Mouse (Mus musculus) heart, embryonic 14.5 days (tissue): ENCODE measurements around the gene Clcnka. TPM values are rescaled to one million over a fixed set of nuclear protein-coding genes. Genes with fewer than 3 reads are reported as not detected.

Experiments used
- ATAC-seq: fragments of 200-750 bp; cut with Nextera tagmentation; 2 replicates; pipeline ENCODE4 v1.8.0; 2017; ENCODE audit warnings: low read depth, moderate TSS enrichment; ENCODE audit not compliant: insufficient number of reproducible peaks, insufficient read depth, low FRiP score
- H3K27ac ChIP-seq, 2 experiments: fragments of 200-500 bp in 1 of 2; fragments of 300-500 bp in 1 of 2; sonication (generic) in 1 of 2; replicated peaks in 1 of 2; 2 replicates each; pipeline ENCODE4 v1.5.1; 2012 to 2014; ENCODE audit warnings: low read depth in 2 of 2, low read length in 2 of 2, control low read depth in 1 of 2, mild to moderate bottlenecking in 1 of 2, mixed read lengths in 1 of 2; ENCODE audit not compliant: control insufficient read depth in 1 of 2, insufficient read depth in 1 of 2
- H3K27me3 ChIP-seq: fragments of 300-500 bp; sonication (generic); 2 replicates; pipeline ENCODE4 v1.6.1; 2014; ENCODE audit warnings: mild to moderate bottlenecking, low read length, control low read depth; ENCODE audit not compliant: control insufficient read depth, insufficient read depth
- H3K36me3 ChIP-seq: fragments of 300-500 bp; sonication (generic); 2 replicates; pipeline ENCODE4 v1.6.1; 2014; ENCODE audit warnings: mild to moderate bottlenecking, control low read depth, low read length, mixed read lengths; ENCODE audit not compliant: control insufficient read depth, insufficient read depth
- H3K4me1 ChIP-seq, 2 experiments: fragments of 200-500 bp in 1 of 2; fragments of 300-500 bp in 1 of 2; sonication (generic) in 1 of 2; 2 replicates each; pipeline ENCODE4 v1.6.1; 2012 to 2014; ENCODE audit warnings: low read length in 2 of 2, control low read depth in 1 of 2, mixed read lengths in 1 of 2; ENCODE audit not compliant: control insufficient read depth in 2 of 2, insufficient read depth in 2 of 2
- H3K4me2 ChIP-seq: fragments of 300-500 bp; sonication (generic); 2 replicates; pipeline ENCODE4 v1.6.1; 2014; ENCODE audit warnings: mild to moderate bottlenecking, low read length
- H3K4me3 ChIP-seq, 2 experiments: fragments of 200-500 bp in 1 of 2; fragments of 300-500 bp in 1 of 2; sonication (generic) in 1 of 2; 2 replicates each; pipeline ENCODE4 v1.5.1; 2012 to 2014; ENCODE audit warnings: low read length in 2 of 2, mild to moderate bottlenecking in 2 of 2, control low read depth in 1 of 2, low read depth in 1 of 2, moderate library complexity in 1 of 2; ENCODE audit not compliant: control insufficient read depth in 1 of 2, insufficient read depth in 1 of 2
- H3K9ac ChIP-seq: fragments of 300-500 bp; sonication (generic); 2 replicates; pipeline ENCODE4 v1.6.1; 2014; ENCODE audit warnings: mild to moderate bottlenecking, low read length
- H3K9me3 ChIP-seq: fragments of 300-500 bp; sonication (generic); 2 replicates; pipeline ENCODE4 v1.6.1; 2016; ENCODE audit warnings: low read length, control low read depth; ENCODE audit not compliant: control insufficient read depth
- WGBS: fragments of 180-500 bp; shearing (Covaris S2); extraction: QIAGEN DNeasy Blood & Tissue Kit; methylation state at CpG from one replicate; pipeline ENCODE4 v1.1.7; 2014; 5-methylcytosine and 5-hydroxymethylcytosine counted together
- polyA plus RNA-seq: library from polyadenylated mRNA; unstranded; fragments of >200 nt; fragmentation: Nextera tagmentation; extraction: Ambion mirVana; gene quantifications from 2 replicates; pipeline ENCODE4 v1.2.1, GENCODE M21; 2014

Gene Clcnka
- polyA plus RNA-seq, 1 experiment from 2014 or later = not detected

- WGBS = 75% methylated on average over 8 of the region's 8 CpGs
- H3K9me3 ChIP-seq = no peaks in the 10 kb centered on the region
Measured at GRCm38 (mm10) chr4:141353868-141354267, 44.7 kb downstream of the Clcnka start.

GRCm38 (mm10) chr4:141352986-141353385 lies 45.5 kb downstream of the Clcnka start:
- no peak overlapping the region for H3K4me3 ChIP-seq
- H3K27ac ChIP-seq = no peak overlapping the region
- H3K9ac ChIP-seq = no peak overlapping the region
- H3K27me3 ChIP-seq = no peaks in the 10 kb centered on the region
- H3K4me2 ChIP-seq = no peak overlapping the region
- WGBS = 83% methylated on average over 5 of the region's 5 CpGs
- H3K36me3 ChIP-seq = no peaks in the 10 kb centered on the region
- ATAC-seq = no peak
- no peaks in the 10 kb centered on the region; a peak in 1 of 4 replicates for H3K4me1 ChIP-seq
- H3K9me3 ChIP-seq = no peaks in the 10 kb centered on the region

More at GRCm38 (mm10) chr4:141353868-141354267, 44.7 kb downstream of the Clcnka start:
- no peaks in the 10 kb centered on the region for H3K36me3 ChIP-seq
- H3K4me3 ChIP-seq = no peak overlapping the region
- no peak overlapping the region for H3K4me2 ChIP-seq
- no peak for ATAC-seq
- H3K27me3 ChIP-seq = no peaks in the 10 kb centered on the region
- no peak overlapping the region for H3K27ac ChIP-seq
- H3K4me1 ChIP-seq = no peaks in the 10 kb centered on the region; a peak in 1 of 4 replicates
- H3K9ac ChIP-seq = no peak overlapping the region

GRCm38 (mm10) chr4:141351972-141352371 lies 46.6 kb downstream of the Clcnka start:
- H3K4me3 ChIP-seq = no peak overlapping the region

GRCm38 (mm10) chr4:141350015-141350414 lies 48.5 kb downstream of the Clcnka start:
- H3K4me3 ChIP-seq = no peak overlapping the region
- H3K4me2 ChIP-seq = no peak overlapping the region
- H3K27ac ChIP-seq = no peak overlapping the region
- WGBS = 83% methylated on average over 12 of the region's 12 CpGs
- no peak overlapping the region for H3K9ac ChIP-seq
- no peak for ATAC-seq
- peaks cover 8 to 9% of the 10 kb centered on the region in 2 experiments; a peak in 2 of 4 replicates for H3K4me1 ChIP-seq
- no peaks in the 10 kb centered on the region for H3K36me3 ChIP-seq
- 0 out of 2 replicates have a peak, but pooled peaks cover 4% of the 10 kb centered on the region for H3K9me3 ChIP-seq
- H3K27me3 ChIP-seq = no peaks in the 10 kb centered on the region

More at GRCm38 (mm10) chr4:141351972-141352371, 46.6 kb downstream of the Clcnka start:
- Histone ChIP-seq H3K4me1 (peaks cover 8 to 9% of the 10 kb centered on the region in 2 experiments; a peak in 2 of 4 replicates), H3K27me3 (no peaks in the 10 kb centered on the region), H3K9ac (no peak overlapping the region), H3K36me3 (no peaks in the 10 kb centered on the region), H3K4me2 (no peak overlapping the region), H3K27ac (no peak overlapping the region), H3K9me3 (no peaks in the 10 kb centered on the region)
- WGBS = 53% methylated on average over 7 of the region's 7 CpGs
- ATAC-seq = no peak

GRCm38 (mm10) chr4:141348616-141349015 lies 49.9 kb downstream of the Clcnka start:
- no peaks in the 10 kb centered on the region for H3K36me3 ChIP-seq
- no peaks in the 10 kb centered on the region for H3K27me3 ChIP-seq
- no peak overlapping the region for H3K27ac ChIP-seq
- peaks cover 8 to 9% of the 10 kb centered on the region in 2 experiments; a peak in 2 of 4 replicates for H3K4me1 ChIP-seq
- no peak overlapping the region for H3K4me3 ChIP-seq
- no peak overlapping the region for H3K4me2 ChIP-seq
- 77% methylated on average over 11 of the region's 11 CpGs for WGBS
- no peak for ATAC-seq
- H3K9ac ChIP-seq = no peak overlapping the region
- 0 out of 2 replicates have a peak, but pooled peaks cover 4% of the 10 kb centered on the region for H3K9me3 ChIP-seq

GRCm38 (mm10) chr4:141347365-141347797 lies 51.1 kb downstream of the Clcnka start:
- Histone ChIP-seq H3K27ac (peak overlapping the region in 1 of 2 experiments; percentile 28; a peak in 1 of 4 replicates), H3K4me1 (peaks cover 8 to 9% of the 10 kb centered on the region in 2 experiments; a peak in 2 of 4 replicates), H3K9ac (0 out of 2 replicates have a peak overlapping the region, but pooled peaks have one; percentile 17), H3K4me2 (no peak overlapping the region; the same call in 1 of the 2 replicates), H3K27me3 (no peaks in the 10 kb centered on the region), H3K4me3 (no peak overlapping the region), H3K36me3 (no peaks in the 10 kb centered on the region), H3K9me3 (0 out of 2 replicates have a peak, but pooled peaks cover 4% of the 10 kb centered on the region)
- no peak for ATAC-seq
- 21% methylated on average over 8 of the region's 8 CpGs for WGBS

GRCm38 (mm10) chr4:141345219-141345618 lies 53.3 kb downstream of the Clcnka start:
- 87% methylated on average over 12 of the region's 12 CpGs for WGBS
- Histone ChIP-seq H3K9ac (no peak overlapping the region), H3K4me1 (peaks cover 8 to 9% of the 10 kb centered on the region in 2 experiments; a peak in 2 of 4 replicates), H3K27me3 (no peaks in the 10 kb centered on the region), H3K9me3 (0 out of 2 replicates have a peak, but pooled peaks cover 4% of the 10 kb centered on the region), H3K4me2 (no peak overlapping the region), H3K36me3 (no peaks in the 10 kb centered on the region), H3K4me3 (no peak overlapping the region), H3K27ac (no peak overlapping the region)
- ATAC-seq = no peak
